25 mouse cellular contexts compared by ENCODE assay signal in genomic region chr4:8965563-8965962, GRCm38 (mm10).
DNase-seq lines count a peak whose midpoint lies in the region; ATAC-seq and TF ChIP-seq lines count a peak whose summit lies in the region.
"Had no signal": no experiment of that assay in that cellular context is flagged by ENCODE, and none has a peak within 500 bp of the region (broad histone marks: within the 10 kb centered on the region; RNA-seq: fewer than 3 reads in every experiment).

No protein-coding gene starts in this region.

- ATAC-seq in heart, postnatal 0 days (ENCODE audit: insufficient read depth, low read depth): peak; percentile 43; the same call in 1 of the 2 replicates
- ATAC-seq: CD4-positive, CD25-positive, alpha-beta regulatory T cell, adult 4 months; inflammation-experienced regulatory T-cells, adult 6 months had no signal

- in situ Hi-C loops in CH12.LX (cut with MboI; ENCODE audit: low pct_ligation_motif_present, low pct_unique_long_range_greater_than_20kb, low sequenced_read_pairs): no loop called here

- no peak for TF ChIP-seq EP300 in heart, postnatal 0 days (IDR thresholded peaks at IDR 0.05; ENCODE audit: low read depth)
- TF ChIP-seq EP300 in CH12.LX (IDR thresholded peaks at IDR 0.05; ENCODE audit: low read length): no peak

- no peak overlapping the region for H3K27ac ChIP-seq in heart, postnatal 0 days (ENCODE audit: low read depth)
- no peak overlapping the region for H3K27ac ChIP-seq in CH12.LX (ENCODE audit: insufficient read depth, low read depth)
- H3K27ac ChIP-seq: forebrain, embryonic 12.5 days; heart, adult 2 months; hindbrain, embryonic 13.5 days; left cerebral cortex, adult 2 months; limb, embryonic 10.5 days had no signal

- dilution Hi-C loops in CH12.LX (cut with MboI; ENCODE audit: extremely low pct_ligation_motif_present, extremely low pct_unique_long_range_greater_than_20kb, low sequenced_read_pairs): no loop called here

- no peak for TF ChIP-seq POLR2A in CH12.LX (IDR thresholded peaks at IDR 0.05; ENCODE audit: low read depth, low read length)

- peaks cover 23% of the 10 kb centered on the region for H3K4me1 ChIP-seq in heart, postnatal 0 days (ENCODE audit: control insufficient read depth, insufficient read depth)
- peaks cover 0 to 21% of the 10 kb centered on the region in 2 experiments; a peak in 3 of 4 replicates for H3K4me1 ChIP-seq in CH12.LX (ENCODE audit: control insufficient read depth in 1 of 2, insufficient read depth in 2 of 2)
- H3K4me1 ChIP-seq: hindbrain, embryonic 13.5 days had no signal

- TF ChIP-seq RAD21 in CH12.LX (IDR thresholded peaks at IDR 0.05; ENCODE audit: low read depth, low read length): no peak

- no peak for TF ChIP-seq CTCF in heart, postnatal 0 days (IDR thresholded peaks at IDR 0.05; ENCODE audit: low read depth)
- TF ChIP-seq CTCF in CH12.LX (conservative IDR thresholded peaks at IDR 0.05 in 1 of 2, IDR thresholded peaks at IDR 0.05 in 1 of 2; ENCODE audit: low read depth in 2 of 2, low read length in 2 of 2): no peak

- 55% methylated on average over 5 of the region's 5 CpGs for WGBS in heart, postnatal 0 days

- H3K27me3 ChIP-seq in heart, postnatal 0 days (ENCODE audit: control insufficient read depth, insufficient read depth, low read length): no peaks in the 10 kb centered on the region
- H3K27me3 ChIP-seq in CH12.LX (replicated peaks): no peaks in the 10 kb centered on the region
- H3K27me3 ChIP-seq: forebrain, embryonic 12.5 days; hindbrain, embryonic 13.5 days had no signal

- no peak for DNase-seq in heart, postnatal 0 days (ENCODE audit: low spot score)
- DNase-seq in heart, postnatal 10 days: no peak
- DNase-seq in CH12.LX (ENCODE audit: extremely low read depth) (peak; percentile 27), ZHBTc4 (ENCODE audit: low read depth, low spot score) (peak; percentile 9), MN1 (ENCODE audit: low spot score) (no peak)
- peak; percentile 3 for DNase-seq in lung, postnatal 14 days
- DNase-seq in left cerebral cortex, adult 11 months (ENCODE audit: low spot score): no peak
- no peak for DNase-seq in left cerebral cortex, postnatal 25 days (ENCODE audit: low spot score in 2 of 2)
- DNase-seq: adrenal gland, adult 2 months; cerebellum, adult 9-10 months; gastrocnemius, postnatal 10 days; kidney, adult 8-10 months; kidney, postnatal 25 days; lung, embryonic 14.5 days; midbrain, embryonic 14.5 days; thymus, adult 2 months had no signal

- no peak overlapping the region for H3K9ac ChIP-seq in heart, postnatal 0 days (replicated peaks; ENCODE audit: low read depth, low read length)
- no peak overlapping the region for H3K9ac ChIP-seq in CH12.LX (ENCODE audit: insufficient read depth, low read depth)
- H3K9ac ChIP-seq: forebrain, embryonic 12.5 days; hindbrain, embryonic 13.5 days; lung, embryonic 14.5 days had no signal

- H3K4me2 ChIP-seq in heart, postnatal 0 days (ENCODE audit: low read depth, low read length): no peak overlapping the region
- H3K4me2 ChIP-seq in CH12.LX (ENCODE audit: insufficient read depth, low read depth, poor library complexity, severe bottlenecking): no peak overlapping the region
- H3K4me2 ChIP-seq: forebrain, embryonic 12.5 days; hindbrain, embryonic 13.5 days; lung, embryonic 14.5 days had no signal

- no peaks in the 10 kb centered on the region for H3K36me3 ChIP-seq in heart, postnatal 0 days (replicated peaks; ENCODE audit: control insufficient read depth, insufficient read depth, low read length)
- no peaks in the 10 kb centered on the region for H3K36me3 ChIP-seq in CH12.LX (replicated peaks in 1 of 2; ENCODE audit: control insufficient read depth in 1 of 2, insufficient read depth in 1 of 2, low read length in 1 of 2)
- H3K36me3 ChIP-seq: forebrain, embryonic 12.5 days; G1E; hindbrain, embryonic 13.5 days; limb, embryonic 10.5 days had no signal

- intact Hi-C loops in heart, postnatal 10 days (cut with DNase I): loop anchor here (5.0 kb wide), 2 partner anchors 47 to 132 kb away; no protein-coding TSS in a partner anchor
- intact Hi-C loops in left cerebral cortex, postnatal 25 days (cut with DNase I): no loop called here

- no peaks in the 10 kb centered on the region for H3K79me2 ChIP-seq in CH12.LX (replicated peaks; ENCODE audit: control insufficient read depth, extremely low read depth, insufficient read depth, poor library complexity, severe bottlenecking)

- no peak overlapping the region for H3K4me3 ChIP-seq in heart, postnatal 0 days (ENCODE audit: low read depth, low read length)
- H3K4me3 ChIP-seq in CH12.LX (replicated peaks in 1 of 3; ENCODE audit: low read depth in 2 of 3, low read length in 2 of 3, poor library complexity in 1 of 3): no peak overlapping the region
- H3K4me3 ChIP-seq: forebrain, embryonic 12.5 days; heart, adult 2 months; hindbrain, embryonic 13.5 days; left cerebral cortex, adult 2 months; limb, embryonic 10.5 days; megakaryocyte, embryonic 14.5 days had no signal

- H3K9me3 ChIP-seq in heart, postnatal 0 days (replicated peaks; ENCODE audit: control insufficient read depth, low read length): no peaks in the 10 kb centered on the region
- H3K9me3 ChIP-seq in CH12.LX (replicated peaks; ENCODE audit: low read length): no peaks in the 10 kb centered on the region
- H3K9me3 ChIP-seq: forebrain, embryonic 12.5 days; G1E; hindbrain, embryonic 13.5 days; limb, embryonic 10.5 days had no signal

TF ChIP-seq in CH12.LX, 34 proteins besides CTCF, POLR2A, EP300 and RAD21:
- TF ChIP-seq HCFC1 (IDR thresholded peaks at IDR 0.05; ENCODE audit: low read depth, low read length) (peak; percentile 18; the same call in 1 of the 2 replicates), CHD2 (IDR thresholded peaks at IDR 0.05; ENCODE audit: low read length) (peak; percentile 72), ZMIZ1 (IDR thresholded peaks at IDR 0.05; ENCODE audit: low read depth, low read length) (no peak)

Comparison
In these comparisons a context has a peak if more than half of its experiments do, and no peak if none do; other contexts are left out.
1. DNase-seq: peak in CH12.LX (single experiment), ZHBTc4 (single experiment) and lung, postnatal 14 days (single experiment); none in heart, postnatal 0 days (single experiment), heart, postnatal 10 days (0 of 2), left cerebral cortex, adult 11 months (single experiment), left cerebral cortex, postnatal 25 days (0 of 2) and MN1 (single experiment).